Mouse (Mus musculus) kidney, adult 2 months (tissue): Measurements from ENCODE around the gene Ube2n.

Experiments
- CTCF ChIP-seq: fragments of 200-500 bp; conservative IDR thresholded peaks from 2 replicates; pipeline ENCODE4 v1.5.1; 2011; ENCODE audit warnings: low read depth, mild to moderate bottlenecking, control low read depth, low read length, moderate library complexity, mixed read lengths; ENCODE audit not compliant: insufficient read depth, insufficient read length
- POLR2A ChIP-seq: fragments of 200-500 bp; IDR thresholded peaks from one replicate; pipeline ENCODE4 v1.6.1; 2011; ENCODE audit warnings: low read depth, low read length, control low read depth

DNA sequence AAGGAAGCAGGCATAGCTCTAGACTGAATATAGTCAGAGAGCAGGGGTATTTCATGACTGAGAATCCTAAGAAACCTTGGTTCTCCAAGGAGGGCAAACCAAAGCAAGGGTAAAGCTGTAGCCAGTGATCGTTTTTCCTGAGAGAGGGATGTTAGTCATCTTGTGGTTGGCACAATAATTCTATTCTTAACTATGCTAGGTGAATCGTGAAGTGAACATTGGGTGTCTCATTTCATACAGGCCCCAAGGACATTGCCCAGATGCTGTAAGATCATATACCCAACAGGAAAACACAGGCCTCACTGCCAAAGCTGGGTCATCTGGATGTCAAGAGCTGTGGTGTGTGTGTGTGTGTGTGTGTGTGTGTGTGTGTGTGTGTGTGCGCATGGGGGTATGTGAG is 43.8 kb upstream of the Ube2n start:
- TF ChIP-seq POLR2A, result no peak
- no peak for TF ChIP-seq CTCF
